Mouse (Mus musculus) brown adipose tissue, adult 24 weeks (tissue): ENCODE results near the gene Tsga10ip. TPM values are rescaled to one million over a fixed set of nuclear protein-coding genes. Genes with fewer than 3 reads are reported as not detected.

Experiments
- H3K27ac ChIP-seq: fragments of 200-500 bp; replicated peaks from 2 replicates; pipeline ENCODE4 v1.5.1; 2012; ENCODE audit warnings: low read depth, mild to moderate bottlenecking, low read length
- H3K4me1 ChIP-seq: fragments of 200-500 bp; 2 replicates; pipeline ENCODE4 v1.6.1; 2012; ENCODE audit warnings: low read length, mixed read lengths; ENCODE audit not compliant: control insufficient read depth, insufficient read depth, insufficient read length
- H3K4me3 ChIP-seq: fragments of 200-500 bp; 2 replicates; pipeline ENCODE4 v1.5.1; 2012; ENCODE audit warnings: low read depth, mild to moderate bottlenecking, low read length, moderate library complexity; ENCODE audit not compliant: insufficient read depth
- polyA plus RNA-seq: library from polyadenylated mRNA; stranded (reverse); fragments of >200 nt; gene quantifications from 2 replicates; pipeline ENCODE4 v1.2.4, GENCODE M21; 2012; ENCODE audit not compliant: missing spikeins, insufficient read depth, insufficient read length

Tsga10ip gene
- polyA plus RNA-seq, 1 experiment, result not detected

DNA sequence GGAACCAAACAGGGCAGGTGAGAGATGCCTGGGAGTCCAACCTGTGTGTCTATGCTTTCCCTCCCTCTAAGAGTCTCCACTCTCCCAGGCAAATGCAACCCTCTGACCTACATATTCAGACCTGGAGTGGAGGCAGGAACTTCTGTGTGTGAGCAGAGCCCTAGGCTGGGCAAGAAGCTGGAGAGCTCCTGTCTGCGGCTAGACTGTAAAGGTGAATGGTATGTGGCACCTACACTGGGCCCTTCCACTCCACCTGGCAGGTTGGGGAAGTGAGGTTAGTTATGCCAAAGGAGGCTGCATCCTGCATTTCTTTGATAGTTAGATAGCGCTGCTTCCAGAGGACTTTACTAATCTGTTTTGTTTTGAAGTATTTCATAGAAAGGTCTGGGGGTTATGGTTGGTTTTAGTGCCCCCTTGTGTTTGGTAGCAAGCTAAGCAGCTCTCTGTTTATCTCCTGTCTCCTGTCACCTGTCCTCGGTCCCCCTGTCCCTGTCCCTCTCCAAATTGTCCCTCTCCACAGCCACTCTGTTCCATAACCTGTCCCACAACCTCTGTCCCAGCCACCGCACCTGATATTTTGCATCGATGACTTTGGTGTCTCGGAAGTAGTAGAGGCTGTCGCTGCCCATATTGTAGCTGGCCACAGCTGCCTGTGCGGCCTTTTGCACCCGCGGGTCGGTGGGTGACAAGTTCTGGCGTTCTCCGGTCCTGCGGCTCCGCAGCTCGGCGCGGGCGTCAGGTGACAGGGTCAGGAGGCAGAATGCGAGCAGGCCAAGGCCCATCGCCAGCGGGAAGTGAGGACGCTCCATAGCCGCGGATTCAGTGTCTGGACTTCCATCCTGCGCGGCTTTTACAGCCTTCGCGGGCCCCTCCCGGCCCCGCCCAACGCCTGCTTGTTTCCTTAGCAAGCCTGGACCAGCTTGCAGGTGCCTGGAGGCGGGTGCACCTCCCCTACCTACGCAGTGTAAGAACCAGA is 53.5 kb downstream of the Tsga10ip start:
- peaks cover 14% of the 10 kb centered on the region; the same call in 1 of the 2 replicates for H3K4me1 ChIP-seq
- peak overlapping the region; percentile 50 for H3K4me3 ChIP-seq
- H3K27ac ChIP-seq, result no peak overlapping the region

DNA sequence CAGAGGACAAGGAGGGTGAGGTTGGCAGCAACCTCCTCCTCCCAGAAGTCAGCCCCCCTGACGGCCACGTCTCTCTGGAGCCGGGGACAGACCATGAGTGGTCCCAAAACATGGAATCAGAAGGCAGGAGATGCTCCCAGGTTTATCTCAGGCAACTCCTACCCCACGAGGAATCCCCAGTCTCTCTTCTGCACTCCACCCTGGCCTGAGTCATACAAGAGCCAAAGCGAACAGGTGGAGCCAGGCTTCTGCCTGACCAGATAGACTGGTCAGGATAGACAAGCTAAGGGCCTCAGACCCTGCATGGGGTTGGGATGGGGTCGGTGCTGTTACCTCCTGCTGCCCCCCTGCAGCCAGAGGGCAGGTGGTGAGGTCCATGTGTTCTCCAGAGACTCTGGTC is 54.3 kb downstream of the Tsga10ip start:
- peaks cover 14% of the 10 kb centered on the region; the same call in 1 of the 2 replicates for H3K4me1 ChIP-seq
- H3K4me3 ChIP-seq, result no peak overlapping the region
- no peak overlapping the region for H3K27ac ChIP-seq

DNA sequence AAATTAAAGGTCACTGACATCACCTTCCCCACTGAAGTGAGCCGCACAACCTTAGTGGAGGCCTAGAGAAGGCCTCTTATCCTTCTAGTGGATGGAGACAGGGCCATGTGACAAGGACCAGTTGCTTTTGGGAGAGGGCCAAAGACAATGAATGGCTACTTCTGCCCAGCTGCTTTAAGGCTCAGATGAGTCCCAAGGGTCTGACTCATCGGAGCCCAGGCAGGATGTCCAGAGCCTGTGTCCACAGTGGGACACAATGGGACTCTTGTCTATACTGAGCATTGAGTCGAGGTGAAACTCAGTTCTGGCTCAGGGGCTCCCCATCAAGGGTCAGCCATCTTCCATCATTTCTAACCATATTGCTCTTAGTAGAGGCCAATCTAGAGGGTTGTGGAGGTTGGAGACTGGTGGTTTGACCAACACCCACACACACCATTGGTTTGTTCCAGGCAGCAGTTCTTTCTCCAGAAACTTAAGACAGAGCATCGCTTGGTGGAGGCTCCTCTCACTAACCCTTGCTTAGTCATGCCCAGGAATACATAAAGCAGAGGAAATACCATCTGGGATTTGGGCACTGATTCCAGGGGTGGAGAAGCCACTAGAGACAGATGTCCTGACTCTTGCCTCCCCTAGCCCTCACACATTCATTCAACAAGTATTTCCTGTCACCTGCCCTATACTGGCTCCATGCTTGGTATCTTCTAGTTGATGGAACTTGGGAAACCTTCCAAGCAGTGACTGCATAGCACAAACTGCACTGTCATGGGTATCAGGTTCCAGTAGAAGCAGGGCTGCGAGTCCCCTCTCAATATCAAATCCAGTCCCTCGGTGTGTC is 56.8 kb downstream of the Tsga10ip start:
- Histone ChIP-seq H3K27ac (peak overlapping the region; percentile 72), H3K4me1 (peaks cover 18% of the 10 kb centered on the region; the same call in 1 of the 2 replicates), H3K4me3 (no peak overlapping the region)

DNA sequence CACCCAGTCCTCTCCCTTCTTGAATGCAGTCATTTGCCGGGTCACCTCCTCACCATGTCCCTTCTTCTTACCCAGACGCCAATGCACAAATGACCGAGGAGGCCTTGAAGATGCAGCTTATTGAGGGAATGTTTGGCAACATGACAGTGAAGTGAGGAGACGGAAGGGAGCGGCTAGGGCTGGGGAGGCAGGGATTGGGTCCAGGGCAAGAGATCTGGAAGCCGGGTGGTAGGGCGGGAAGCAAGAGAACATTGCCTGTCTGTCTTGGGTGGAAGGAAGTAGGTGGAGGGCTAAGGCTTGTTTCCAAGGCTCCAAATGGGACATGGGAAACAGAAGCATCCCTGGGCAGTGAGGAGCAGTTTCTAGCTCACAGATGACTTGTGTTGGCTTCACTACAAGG is 61.0 kb downstream of the Tsga10ip start:
- H3K27ac ChIP-seq, result peak overlapping the region; percentile 65
- H3K4me3 ChIP-seq, result no peak overlapping the region
- peaks cover 15% of the 10 kb centered on the region; the same call in 1 of the 2 replicates for H3K4me1 ChIP-seq

Other genes with a start within 250 kb of the Tsga10ip start
- 4.4 and 6.8 TPM in 2 replicates for gene Pacs1, start 129.4 kb downstream of the Tsga10ip start, polyA plus RNA-seq
- 58.7 and 72.0 TPM in 2 replicates for gene Sf3b2, start 107.1 kb downstream of the Tsga10ip start, polyA plus RNA-seq
- not detected in 2 replicates for gene Gal3st3, start 104.2 kb downstream of the Tsga10ip start, polyA plus RNA-seq
- not detected in 2 replicates for gene Catsper1, start 66.8 kb downstream of the Tsga10ip start, polyA plus RNA-seq
- 4.3 and 5.6 TPM in 2 replicates for gene Cst6, start 53.0 kb downstream of the Tsga10ip start, polyA plus RNA-seq
- gene Eif1ad, start 35.8 kb downstream of the Tsga10ip start, polyA plus RNA-seq, result 26.0 and 39.5 TPM in 2 replicates
- 133 and 162 TPM in 2 replicates for gene Banf1, start 35.4 kb downstream of the Tsga10ip start, polyA plus RNA-seq
- gene Sart1, start 13.8 kb downstream of the Tsga10ip start, polyA plus RNA-seq, result 30.8 and 31.2 TPM in 2 replicates
- 293 and 410 TPM in 2 replicates for gene Drap1, start 22.5 kb upstream of the Tsga10ip start, polyA plus RNA-seq
- 23.8 and 27.1 TPM in 2 replicates for gene AI837181, start 22.6 kb upstream of the Tsga10ip start, polyA plus RNA-seq
- gene Fosl1, start 45.0 kb upstream of the Tsga10ip start, polyA plus RNA-seq, result not detected in 2 replicates
- 2.2 and 6.5 TPM in 2 replicates for gene Ccdc85b, start 55.4 kb upstream of the Tsga10ip start, polyA plus RNA-seq
- 34.8 and 44.0 TPM in 2 replicates for gene Fibp, start 58.1 kb upstream of the Tsga10ip start, polyA plus RNA-seq
- not detected in 2 replicates for gene Ctsw, start 66.0 kb upstream of the Tsga10ip start, polyA plus RNA-seq
- 10.1 and 16.1 TPM in 2 replicates for gene Efemp2, start 71.4 kb upstream of the Tsga10ip start, polyA plus RNA-seq
- 14.8 and 25.2 TPM in 2 replicates for gene Mus81, start 85.9 kb upstream of the Tsga10ip start, polyA plus RNA-seq
- 324 and 390 TPM in 2 replicates for gene Cfl1, start 87.9 kb upstream of the Tsga10ip start, polyA plus RNA-seq
- 1.1 TPM in 1 of 2 replicates, not detected in the other for gene 1700020D05Rik, start 101.3 kb upstream of the Tsga10ip start, polyA plus RNA-seq
- gene Snx32, start 108.0 kb upstream of the Tsga10ip start, polyA plus RNA-seq, result 2.7 and 7.0 TPM in 2 replicates
- gene Ovol1, start 158.1 kb upstream of the Tsga10ip start, polyA plus RNA-seq, result not detected in 2 replicates
- gene Ap5b1, start 165.5 kb upstream of the Tsga10ip start, polyA plus RNA-seq, result 1.3 and 2.1 TPM in 2 replicates
- 55.5 and 74.0 TPM in 2 replicates for gene Rnaseh2c, start 199.3 kb upstream of the Tsga10ip start, polyA plus RNA-seq
- gene Kat5, start 207.7 kb upstream of the Tsga10ip start, polyA plus RNA-seq, result 17.0 and 26.3 TPM in 2 replicates
- 22.8 and 24.6 TPM in 2 replicates for gene Rela, start 235.0 kb upstream of the Tsga10ip start, polyA plus RNA-seq